Mouse (Mus musculus): ENCODE measurements around the gene Acvr1b. TPM values are rescaled to one million over a fixed set of nuclear protein-coding genes. Genes with fewer than 3 reads are reported as not detected.

The Acvr1b gene
- total and polyA plus RNA-seq, 2 experiments from 2014 or later, result 17.4 to 80.4 TPM

DNA sequence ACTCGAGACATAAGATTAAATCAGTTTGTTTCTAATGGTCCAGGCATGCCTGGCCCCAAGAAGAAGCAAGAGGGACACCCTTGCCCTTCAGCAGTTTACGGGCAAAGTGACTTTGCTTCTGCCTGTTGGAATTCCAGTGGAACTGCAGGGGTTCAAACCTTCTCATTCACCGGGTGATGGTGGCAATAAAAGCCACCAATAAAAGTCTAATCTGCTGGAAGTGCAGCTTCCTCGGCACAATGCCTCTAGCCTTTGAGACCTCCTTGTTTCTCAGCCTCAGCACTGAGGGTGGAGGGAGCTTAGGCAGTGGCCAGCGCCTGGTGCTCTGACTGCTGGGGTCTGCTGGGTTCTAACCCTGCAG, 7.2 kb downstream of the Acvr1b start:
- peaks cover 23% of the 10 kb centered on the region for H3K4me1 ChIP-seq (ENCODE audit: insufficient read depth)
- H3K27ac ChIP-seq (ENCODE audit: low read depth, low read length), result no peak overlapping the region
- no peak for DNase-seq
- no peak overlapping the region for H3K9ac ChIP-seq
- H3K4me3 ChIP-seq (ENCODE audit: low read depth, low read length), result no peak overlapping the region
- no peak for ATAC-seq
- WGBS, result 37% methylated on average over 5 of the region's 5 CpGs
- H3K9me3 ChIP-seq (ENCODE audit: low read length), result no peaks in the 10 kb centered on the region
- peaks cover 2% of the 10 kb centered on the region; the same call in 1 of the 2 replicates for H3K36me3 ChIP-seq (ENCODE audit: insufficient read depth)
- no peak overlapping the region for H3K4me2 ChIP-seq (ENCODE audit: low read depth)
- no peaks in the 10 kb centered on the region for H3K27me3 ChIP-seq (ENCODE audit: insufficient read depth, low read length)
- no peak for TF ChIP-seq CTCF (IDR thresholded peaks at IDR 0.05; ENCODE audit: low read depth)

DNA sequence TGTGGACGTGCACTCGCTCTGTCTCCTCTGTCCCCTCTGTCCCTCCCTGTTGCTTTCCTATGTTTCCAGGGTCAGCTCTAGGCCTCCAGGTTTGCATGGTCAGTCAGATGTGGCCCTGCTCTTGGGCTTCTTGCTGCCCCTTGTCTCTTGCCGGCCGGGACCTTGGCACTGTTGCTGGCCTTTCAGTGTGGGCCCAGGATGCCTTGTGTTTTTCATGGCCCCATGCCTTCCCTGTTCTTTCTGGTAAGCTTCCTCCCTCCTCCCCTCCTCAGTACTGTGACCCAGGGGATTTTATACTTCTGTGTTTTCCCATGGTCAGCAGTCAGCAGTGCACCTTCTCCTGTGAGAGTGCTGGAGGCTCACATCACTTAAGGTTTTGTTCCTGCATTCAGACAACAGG, 7.6 kb downstream of the Acvr1b start:
- Histone ChIP-seq H3K27ac (ENCODE audit: low read depth, low read length) (no peak overlapping the region), H3K4me3 (ENCODE audit: low read depth, low read length) (no peak overlapping the region), H3K27me3 (ENCODE audit: insufficient read depth, low read length) (no peaks in the 10 kb centered on the region), H3K9ac (no peak overlapping the region), H3K4me1 (ENCODE audit: insufficient read depth) (peaks cover 21% of the 10 kb centered on the region), H3K9me3 (ENCODE audit: low read length) (no peaks in the 10 kb centered on the region), H3K36me3 (ENCODE audit: insufficient read depth) (peaks cover 5% of the 10 kb centered on the region; the same call in 1 of the 2 replicates), H3K4me2 (ENCODE audit: low read depth) (no peak overlapping the region)
- TF ChIP-seq CTCF (IDR thresholded peaks at IDR 0.05; ENCODE audit: low read depth), result no peak
- WGBS, result 25% methylated on average over 4 of the region's 4 CpGs
- ATAC-seq (no peak), DNase-seq (no peak)

DNA sequence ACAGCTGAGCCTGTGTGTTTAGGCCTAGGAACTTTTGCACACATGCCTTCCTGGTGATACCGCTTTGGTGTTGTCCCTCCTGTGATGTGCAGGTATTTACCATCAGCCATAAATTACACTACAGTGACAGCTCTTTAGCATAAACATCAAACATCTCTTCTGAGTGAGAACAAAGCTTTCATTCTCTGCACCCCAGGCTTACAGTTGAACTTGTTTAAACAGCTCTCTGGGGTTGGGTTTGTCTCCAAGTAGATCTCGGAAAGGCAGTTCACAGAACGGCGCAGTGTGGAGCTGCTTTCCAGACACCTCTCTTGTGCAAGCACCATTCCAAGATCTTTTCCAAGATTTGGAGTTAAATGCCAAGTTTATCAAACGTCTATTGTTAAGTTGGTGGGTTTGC, 8.8 kb downstream of the Acvr1b start:
- no peak overlapping the region for H3K4me3 ChIP-seq (ENCODE audit: low read depth, low read length)
- H3K4me1 ChIP-seq (ENCODE audit: insufficient read depth), result peaks cover 14% of the 10 kb centered on the region
- no peak overlapping the region for H3K4me2 ChIP-seq (ENCODE audit: low read depth)
- H3K9me3 ChIP-seq (ENCODE audit: low read length), result no peaks in the 10 kb centered on the region
- ATAC-seq, result no peak
- no peaks in the 10 kb centered on the region for H3K27me3 ChIP-seq (ENCODE audit: insufficient read depth, low read length)
- TF ChIP-seq CTCF (IDR thresholded peaks at IDR 0.05; ENCODE audit: low read depth), result no peak
- no peak overlapping the region for H3K27ac ChIP-seq (ENCODE audit: low read depth, low read length)
- 31% methylated on average over 5 of the region's 5 CpGs for WGBS
- peaks cover 5% of the 10 kb centered on the region; the same call in 1 of the 2 replicates for H3K36me3 ChIP-seq (ENCODE audit: insufficient read depth)
- no peak overlapping the region for H3K9ac ChIP-seq
- no peak for DNase-seq

DNA sequence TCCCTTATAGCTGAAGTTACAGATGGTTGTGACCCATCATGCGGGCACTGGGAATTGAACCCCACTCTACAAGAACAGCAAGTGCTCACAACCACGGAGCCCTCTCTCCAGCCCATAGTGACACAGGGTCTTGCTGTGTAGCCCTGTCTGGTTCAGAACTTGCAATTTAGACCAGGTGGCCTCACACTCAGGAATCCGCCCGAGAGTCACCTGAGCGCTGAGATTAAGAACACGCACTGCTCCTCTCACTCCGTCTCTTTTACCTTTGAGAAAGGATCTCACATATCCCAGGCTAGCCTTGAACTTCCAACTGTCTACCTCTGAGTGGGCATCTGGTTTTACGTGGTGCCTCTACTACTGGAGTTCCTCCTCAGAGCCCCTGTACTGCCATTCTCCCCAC, 10.4 kb downstream of the Acvr1b start:
- TF ChIP-seq CTCF (IDR thresholded peaks at IDR 0.05; ENCODE audit: low read depth), result no peak
- no peak for DNase-seq
- H3K27ac ChIP-seq (ENCODE audit: low read depth, low read length), result no peak overlapping the region
- no peaks in the 10 kb centered on the region for H3K9me3 ChIP-seq (ENCODE audit: low read length)
- peaks cover under 1% of the 10 kb centered on the region; the same call in 1 of the 2 replicates for H3K4me1 ChIP-seq (ENCODE audit: insufficient read depth)
- no peak overlapping the region for H3K4me2 ChIP-seq (ENCODE audit: low read depth)
- WGBS, result 97% methylated on average over 8 of the region's 8 CpGs
- H3K36me3 ChIP-seq (ENCODE audit: insufficient read depth), result peaks cover 5% of the 10 kb centered on the region; the same call in 1 of the 2 replicates
- H3K27me3 ChIP-seq (ENCODE audit: insufficient read depth, low read length), result no peaks in the 10 kb centered on the region
- no peak overlapping the region for H3K9ac ChIP-seq
- H3K4me3 ChIP-seq (ENCODE audit: low read depth, low read length), result no peak overlapping the region
- no peak for ATAC-seq

DNA sequence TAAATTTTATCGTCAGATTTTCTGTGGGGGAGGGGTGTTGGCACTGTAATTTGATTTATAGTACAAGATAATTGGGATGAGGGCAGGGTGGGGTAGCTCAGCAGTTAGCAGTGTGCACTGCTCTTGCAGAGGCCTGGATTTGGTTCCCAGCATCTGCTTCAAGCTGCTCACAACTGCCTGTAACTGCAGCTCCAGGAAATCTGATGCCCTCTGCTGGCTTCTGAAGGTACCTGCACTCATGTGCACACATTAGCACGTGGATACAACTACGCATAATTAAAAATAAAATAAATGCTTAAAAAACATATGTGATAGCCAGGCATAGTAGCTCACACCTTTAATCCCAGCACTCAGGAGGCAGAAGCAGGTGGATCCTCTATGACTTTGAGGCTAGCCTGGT, 11.7 kb downstream of the Acvr1b start:
- H3K27ac ChIP-seq (ENCODE audit: low read depth, low read length), result no peak overlapping the region
- H3K36me3 ChIP-seq (ENCODE audit: insufficient read depth), result peaks cover 5% of the 10 kb centered on the region; the same call in 1 of the 2 replicates
- TF ChIP-seq CTCF (IDR thresholded peaks at IDR 0.05; ENCODE audit: low read depth), result peak; percentile 33; the same call in 1 of the 2 replicates
- no peak for ATAC-seq
- no peak overlapping the region for H3K4me3 ChIP-seq (ENCODE audit: low read depth, low read length)
- 93% methylated on average over 3 of the region's 3 CpGs for WGBS
- H3K4me2 ChIP-seq (ENCODE audit: low read depth), result no peak overlapping the region
- DNase-seq, result no peak
- H3K27me3 ChIP-seq (ENCODE audit: insufficient read depth, low read length), result no peaks in the 10 kb centered on the region
- H3K4me1 ChIP-seq (ENCODE audit: insufficient read depth), result no peaks in the 10 kb centered on the region
- no peaks in the 10 kb centered on the region for H3K9me3 ChIP-seq (ENCODE audit: low read length)
- no peak overlapping the region for H3K9ac ChIP-seq

DNA sequence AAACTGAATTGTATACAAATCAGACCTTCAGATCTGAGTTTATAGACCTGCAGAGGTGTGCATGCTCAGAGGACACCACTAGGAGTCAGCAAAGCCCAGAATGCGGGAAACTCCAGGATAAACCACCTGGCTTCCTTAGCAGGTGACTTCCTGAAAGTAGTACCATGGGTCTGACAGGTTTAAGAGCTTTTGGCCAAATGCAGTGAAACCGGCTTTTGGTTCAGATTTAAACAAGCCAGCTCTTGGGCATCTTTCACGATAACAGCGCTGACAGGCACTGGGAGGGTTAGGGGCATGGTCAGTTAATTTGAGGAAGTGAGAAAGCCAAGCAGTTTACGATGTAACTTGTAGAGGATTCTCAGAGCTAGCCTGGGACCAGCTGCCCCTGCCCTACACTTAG, 14.0 kb downstream of the Acvr1b start:
- Histone ChIP-seq H3K9ac (no peak overlapping the region), H3K36me3 (ENCODE audit: insufficient read depth) (peaks cover 5% of the 10 kb centered on the region; the same call in 1 of the 2 replicates), H3K4me3 (ENCODE audit: low read depth, low read length) (no peak overlapping the region), H3K4me2 (ENCODE audit: low read depth) (no peak overlapping the region), H3K27me3 (ENCODE audit: insufficient read depth, low read length) (no peaks in the 10 kb centered on the region), H3K27ac (ENCODE audit: low read depth, low read length) (no peak overlapping the region), H3K9me3 (ENCODE audit: low read length) (no peaks in the 10 kb centered on the region), H3K4me1 (ENCODE audit: insufficient read depth) (no peaks in the 10 kb centered on the region)
- WGBS, result 87% methylated on average over 5 of the region's 5 CpGs
- DNase-seq (no peak), ATAC-seq (no peak)
- TF ChIP-seq CTCF (IDR thresholded peaks at IDR 0.05; ENCODE audit: low read depth), result peak; percentile 18; the same call in 1 of the 2 replicates

DNA sequence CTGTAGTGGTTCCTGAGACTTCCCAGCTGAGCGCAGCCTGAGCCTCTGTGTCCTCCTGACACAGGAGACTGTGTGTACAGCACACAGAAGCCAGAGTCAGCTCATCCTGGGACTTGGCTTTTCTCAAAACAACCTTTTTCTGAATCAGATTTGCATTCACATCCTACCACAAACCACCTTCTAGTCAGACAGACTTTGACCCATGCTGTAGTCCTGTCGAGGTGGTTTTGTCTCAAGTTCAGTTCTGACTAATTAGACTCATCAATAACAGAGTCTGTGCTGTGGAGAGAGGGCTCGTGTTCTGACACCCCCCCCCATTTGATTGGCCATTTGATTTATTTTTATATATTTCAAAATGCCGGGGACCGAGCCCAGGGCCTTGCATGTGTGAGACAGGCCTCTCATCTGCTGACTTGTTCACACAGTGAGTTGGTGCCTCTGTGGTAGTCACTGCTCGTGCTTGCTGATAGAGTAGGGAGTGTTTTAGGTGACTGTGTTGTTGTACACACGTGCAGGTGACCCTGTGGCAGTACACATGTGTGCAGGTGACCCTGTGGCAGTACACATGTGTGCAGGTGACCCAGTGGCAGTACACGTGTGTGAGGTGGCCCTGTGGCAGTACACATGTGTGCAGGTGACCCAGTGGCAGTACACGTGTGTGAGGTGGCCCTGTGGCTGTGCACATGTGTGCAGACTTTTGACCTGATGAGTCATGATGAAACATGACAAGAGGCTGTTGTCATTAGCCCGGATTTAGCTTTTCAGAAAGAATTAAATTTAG, 16.3 kb downstream of the Acvr1b start:
- no peak for ATAC-seq
- Histone ChIP-seq H3K4me2 (ENCODE audit: low read depth) (no peak overlapping the region), H3K9ac (no peak overlapping the region), H3K4me1 (ENCODE audit: insufficient read depth) (no peaks in the 10 kb centered on the region), H3K27me3 (ENCODE audit: insufficient read depth, low read length) (no peaks in the 10 kb centered on the region), H3K9me3 (ENCODE audit: low read length) (no peaks in the 10 kb centered on the region), H3K36me3 (ENCODE audit: insufficient read depth) (peaks cover 15% of the 10 kb centered on the region), H3K27ac (ENCODE audit: low read depth, low read length) (no peak overlapping the region), H3K4me3 (ENCODE audit: low read depth, low read length) (no peak overlapping the region)
- WGBS, result 74% methylated on average over 10 of the region's 10 CpGs
- no peak for TF ChIP-seq CTCF (IDR thresholded peaks at IDR 0.05; ENCODE audit: low read depth)
- no peak for DNase-seq

All from forebrain, postnatal 0 days (tissue).